Mouse (Mus musculus): ENCODE measurements around the gene Nmrk2.

- TF ChIP-seq CTCF (conservative IDR thresholded peaks at IDR 0.05; ENCODE audit: insufficient read depth, insufficient read length, low read depth, low read length) (no peak), POLR2A (IDR thresholded peaks at IDR 0.05; ENCODE audit: low read depth, low read length) (no peak)
Observed at GRCm38 (mm10) chr10:81168087-81168431, 33.8 kb downstream of the Nmrk2 start.
